Mouse (Mus musculus) midbrain, embryonic 16.5 days (tissue): ENCODE results near the gene Syt9. TPM values are rescaled to one million over a fixed set of nuclear protein-coding genes. Genes with fewer than 3 reads are reported as not detected.

Experiments used
- polyA plus RNA-seq: library from polyadenylated mRNA; unstranded; fragments of >200 nt; fragmentation: Nextera tagmentation; extraction: Ambion mirVana; gene quantifications from 2 replicates; pipeline ENCODE4 v1.2.1, GENCODE M21; 2015

Syt9 gene
- polyA plus RNA-seq, 1 experiment from 2014 or later: 13.8 TPM

Other genes with a start within 250 kb of the Syt9 start
- not detected in 2 replicates for gene Olfr715, start 239.6 kb upstream of the Syt9 start, polyA plus RNA-seq
- not detected in 2 replicates for gene Olfr716, start 232.4 kb upstream of the Syt9 start, polyA plus RNA-seq
- not detected in 2 replicates for gene Nlrp14, start 203.7 kb upstream of the Syt9 start, polyA plus RNA-seq
- not detected in 2 replicates for gene Rbmxl2, start 161.3 kb upstream of the Syt9 start, polyA plus RNA-seq
- gene Olfml1, start 196.7 kb downstream of the Syt9 start, polyA plus RNA-seq: 2.4 and 3.3 TPM in 2 replicates
- gene Ppfibp2, start 224.5 kb downstream of the Syt9 start, polyA plus RNA-seq: 1.4 TPM in 2 replicates